Mouse (Mus musculus) ES-Bruce4 (cell line): Measurements from ENCODE around the gene Catsperz.

Experiments used
- CTCF ChIP-seq: IDR thresholded peaks from one replicate; pipeline ENCODE4 v1.8.1; 2011; ENCODE audit warnings: low read depth, low read length
- EP300 ChIP-seq: IDR thresholded peaks from 2 replicates; pipeline ENCODE4 v1.6.1; 2011; ENCODE audit warnings: low read depth, low read length; ENCODE audit not compliant: insufficient read depth
- POLR2A ChIP-seq: IDR thresholded peaks from one replicate; pipeline ENCODE4 v1.8.1; 2011; ENCODE audit warnings: low read length; ENCODE audit not compliant: insufficient read depth

- no peak for TF ChIP-seq CTCF
- TF ChIP-seq EP300: no peak
- TF ChIP-seq POLR2A: no peak
Observed at GRCm38 (mm10) chr19:6931002-6931401, 5.8 kb upstream of the Catsperz start.
